Mouse (Mus musculus): ENCODE measurements at regions not wholly inside any gene's neighbourhood (a gene's known extent, or its start where the extent isn't known, plus 50 kb on each side); places are given as distances from the start of the nearest gene placed in this dataset.

- Histone ChIP-seq H3K9me3 (peaks cover under 1% of the 10 kb centered on the region; the same call in 1 of the 2 replicates), H3K27me3 (ENCODE audit: poor library complexity, severe bottlenecking) (no peaks in the 10 kb centered on the region), H3K27ac (no peak overlapping the region), H3K36me3 (replicated peaks) (no peaks in the 10 kb centered on the region), H3K4me3 (no peak overlapping the region), H3K4me1 (no peaks in the 10 kb centered on the region)
- DNase-seq (ENCODE audit: extremely low spot score, low spot score): no peak
- WGBS: 86% methylated on average over 9 of the region's 9 CpGs
Observed at GRCm38 (mm10) chr13:44530867-44531564, 198.3 kb upstream of the Jarid2 start.

- Histone ChIP-seq H3K36me3 (replicated peaks) (no peaks in the 10 kb centered on the region), H3K9me3 (peaks cover 3% of the 10 kb centered on the region), H3K27ac (no peak overlapping the region), H3K27me3 (ENCODE audit: poor library complexity, severe bottlenecking) (no peaks in the 10 kb centered on the region), H3K4me3 (no peak overlapping the region), H3K4me1 (no peaks in the 10 kb centered on the region)
- WGBS: 89% methylated on average over 11 of the region's 11 CpGs
- no peak for DNase-seq (ENCODE audit: extremely low spot score, low spot score)
Observed at GRCm38 (mm10) chr13:44532631-44533180, 196.6 kb upstream of the Jarid2 start.

GRCm38 (mm10) chr13:44534575-44535080, 194.6 kb upstream of the Jarid2 start:
- Histone ChIP-seq H3K4me1 (no peaks in the 10 kb centered on the region), H3K27me3 (ENCODE audit: poor library complexity, severe bottlenecking) (no peaks in the 10 kb centered on the region), H3K36me3 (replicated peaks) (no peaks in the 10 kb centered on the region), H3K9me3 (peaks cover 3% of the 10 kb centered on the region), H3K27ac (no peak overlapping the region), H3K4me3 (no peak overlapping the region)
- WGBS: 90% methylated on average over 6 of the region's 6 CpGs
- DNase-seq (ENCODE audit: extremely low spot score, low spot score): no peak

- no peak for DNase-seq (ENCODE audit: extremely low spot score, low spot score)
- peak overlapping the region; percentile 37; the same call in 1 of the 2 replicates for H3K27ac ChIP-seq
- peaks cover 3% of the 10 kb centered on the region for H3K9me3 ChIP-seq
- no peaks in the 10 kb centered on the region for H3K36me3 ChIP-seq (replicated peaks)
- no peaks in the 10 kb centered on the region for H3K27me3 ChIP-seq (ENCODE audit: poor library complexity, severe bottlenecking)
- no peaks in the 10 kb centered on the region for H3K4me1 ChIP-seq
- H3K4me3 ChIP-seq: no peak overlapping the region
- 87% methylated on average over 18 of the region's 18 CpGs for WGBS
Observed at GRCm38 (mm10) chr13:44535441-44535840, 193.8 kb upstream of the Jarid2 start.

GRCm38 (mm10) chr13:44538238-44538637, 191.0 kb upstream of the Jarid2 start:
- Histone ChIP-seq H3K9me3 (peaks cover 3% of the 10 kb centered on the region), H3K36me3 (replicated peaks) (no peaks in the 10 kb centered on the region), H3K27me3 (ENCODE audit: poor library complexity, severe bottlenecking) (no peaks in the 10 kb centered on the region), H3K4me3 (no peak overlapping the region), H3K27ac (no peak overlapping the region), H3K4me1 (0 out of 2 replicates have a peak, but pooled peaks cover 4% of the 10 kb centered on the region)
- DNase-seq (ENCODE audit: extremely low spot score, low spot score): no peak
- 96% methylated on average over 7 of the region's 7 CpGs for WGBS

- Histone ChIP-seq H3K27me3 (ENCODE audit: poor library complexity, severe bottlenecking) (no peaks in the 10 kb centered on the region), H3K27ac (no peak overlapping the region), H3K4me1 (peaks cover 8% of the 10 kb centered on the region; the same call in 1 of the 2 replicates), H3K4me3 (no peak overlapping the region), H3K36me3 (replicated peaks) (no peaks in the 10 kb centered on the region), H3K9me3 (peaks cover 3% of the 10 kb centered on the region)
- WGBS: 95% methylated on average over 4 of the region's 4 CpGs
- DNase-seq (ENCODE audit: extremely low spot score, low spot score): no peak
Observed at GRCm38 (mm10) chr13:44540401-44540800, 188.9 kb upstream of the Jarid2 start.

- H3K36me3 ChIP-seq (replicated peaks): no peaks in the 10 kb centered on the region
- 79% methylated on average over 5 of the region's 5 CpGs for WGBS
- no peak overlapping the region for H3K4me3 ChIP-seq
- peaks cover 8% of the 10 kb centered on the region; the same call in 1 of the 2 replicates for H3K4me1 ChIP-seq
- peaks cover under 1% of the 10 kb centered on the region for H3K9me3 ChIP-seq
- no peak for DNase-seq (ENCODE audit: extremely low spot score, low spot score)
- no peak overlapping the region for H3K27ac ChIP-seq
- no peaks in the 10 kb centered on the region for H3K27me3 ChIP-seq (ENCODE audit: poor library complexity, severe bottlenecking)
Observed at GRCm38 (mm10) chr13:44541243-44541653, 188.0 kb upstream of the Jarid2 start.

GRCm38 (mm10) chr13:44544786-44545185, 184.5 kb upstream of the Jarid2 start:
- Histone ChIP-seq H3K27ac (no peak overlapping the region), H3K9me3 (no peaks in the 10 kb centered on the region), H3K36me3 (replicated peaks) (no peaks in the 10 kb centered on the region), H3K4me1 (peaks cover 8% of the 10 kb centered on the region; the same call in 1 of the 2 replicates), H3K27me3 (ENCODE audit: poor library complexity, severe bottlenecking) (no peaks in the 10 kb centered on the region), H3K4me3 (no peak overlapping the region)
- DNase-seq (ENCODE audit: extremely low spot score, low spot score): no peak
- 86% methylated on average over 9 of the region's 9 CpGs for WGBS

- Histone ChIP-seq H3K27me3 (ENCODE audit: poor library complexity, severe bottlenecking) (no peaks in the 10 kb centered on the region), H3K4me1 (peaks cover 6% of the 10 kb centered on the region; the same call in 1 of the 2 replicates), H3K9me3 (no peaks in the 10 kb centered on the region), H3K36me3 (replicated peaks) (no peaks in the 10 kb centered on the region), H3K4me3 (no peak overlapping the region), H3K27ac (no peak overlapping the region)
- no peak for DNase-seq (ENCODE audit: extremely low spot score, low spot score)
- WGBS: 86% methylated on average over 2 of the region's 2 CpGs
Observed at GRCm38 (mm10) chr13:44546289-44546688, 183.0 kb upstream of the Jarid2 start.

- WGBS: 92% methylated on average over 3 of the region's 3 CpGs
Observed at GRCm38 (mm10) chr13:44548880-44549279, 180.4 kb upstream of the Jarid2 start.

GRCm38 (mm10) chr13:44553363-44553762, 175.9 kb upstream of the Jarid2 start:
- DNase-seq (ENCODE audit: extremely low spot score, low spot score): no peak
- H3K4me3 ChIP-seq: no peak overlapping the region
- no peak overlapping the region for H3K27ac ChIP-seq
- no peaks in the 10 kb centered on the region for H3K36me3 ChIP-seq (replicated peaks)
- no peaks in the 10 kb centered on the region for H3K9me3 ChIP-seq
- H3K27me3 ChIP-seq (ENCODE audit: poor library complexity, severe bottlenecking): no peaks in the 10 kb centered on the region
- no peaks in the 10 kb centered on the region for H3K4me1 ChIP-seq
- WGBS: 89% methylated on average over 5 of the region's 5 CpGs

More at GRCm38 (mm10) chr13:44548880-44549279, 180.4 kb upstream of the Jarid2 start:
- Histone ChIP-seq H3K27me3 (ENCODE audit: poor library complexity, severe bottlenecking) (no peaks in the 10 kb centered on the region), H3K4me1 (peaks cover 4% of the 10 kb centered on the region; the same call in 1 of the 2 replicates), H3K4me3 (no peak overlapping the region), H3K27ac (no peak overlapping the region), H3K9me3 (no peaks in the 10 kb centered on the region), H3K36me3 (replicated peaks) (no peaks in the 10 kb centered on the region)
- no peak for DNase-seq (ENCODE audit: extremely low spot score, low spot score)

GRCm38 (mm10) chr13:44554686-44555463, 174.4 kb upstream of the Jarid2 start:
- Histone ChIP-seq H3K9me3 (0 out of 2 replicates have a peak, but pooled peaks cover 3% of the 10 kb centered on the region), H3K27me3 (ENCODE audit: poor library complexity, severe bottlenecking) (no peaks in the 10 kb centered on the region), H3K36me3 (replicated peaks) (no peaks in the 10 kb centered on the region), H3K4me3 (no peak overlapping the region), H3K27ac (no peak overlapping the region), H3K4me1 (peaks cover 1% of the 10 kb centered on the region; the same call in 1 of the 2 replicates)
- WGBS: 76% methylated on average over 9 of the region's 9 CpGs
- no peak for DNase-seq (ENCODE audit: extremely low spot score, low spot score)
